Mouse (Mus musculus): Measurements from ENCODE around the gene Acaca.
"Not testable (repeated sequence)": the region's sequence is repeated elsewhere in the genome, so short reads cannot be mapped to it uniquely, and the experiment has no call there.

Acaca gene

DNA sequence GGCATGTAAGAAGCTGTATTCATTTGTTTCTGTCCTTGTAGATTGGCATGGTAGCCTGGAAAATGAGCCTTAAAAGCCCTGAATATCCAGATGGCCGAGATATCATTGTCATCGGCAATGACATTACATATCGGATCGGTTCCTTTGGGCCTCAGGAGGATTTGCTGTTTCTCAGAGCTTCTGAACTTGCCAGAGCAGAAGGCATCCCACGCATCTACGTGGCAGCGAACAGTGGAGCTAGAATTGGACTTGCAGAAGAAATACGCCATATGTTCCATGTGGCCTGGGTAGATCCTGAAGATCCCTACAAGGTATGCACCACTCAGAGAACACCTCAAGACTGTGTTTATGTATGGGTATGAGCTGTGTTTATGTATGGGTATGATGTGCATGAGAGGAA lies 208.8 kb downstream of the Acaca start:
- DNase-seq (ENCODE audit: low spot score): not testable (repeated sequence)

DNA sequence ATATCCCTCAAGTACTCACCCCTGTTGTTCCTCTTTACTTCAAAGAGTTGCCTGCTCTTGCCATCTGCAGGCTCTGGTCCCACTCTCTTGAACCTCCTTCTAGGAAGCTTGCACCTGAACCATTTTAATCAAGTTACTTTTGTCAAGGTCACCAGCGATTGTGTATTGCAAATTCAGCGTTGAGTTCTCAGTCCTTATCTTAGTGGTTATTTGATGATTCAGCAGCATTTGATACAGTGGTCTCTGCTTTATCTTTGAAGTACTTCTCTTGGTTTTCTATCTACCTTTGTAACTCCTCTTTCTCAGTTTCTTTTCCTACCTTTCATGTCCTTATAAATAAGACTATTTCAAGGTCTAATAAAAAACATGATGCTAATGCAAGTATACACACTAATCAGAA lies 211.2 kb downstream of the Acaca start:
- DNase-seq (ENCODE audit: low spot score): no peak

DNA sequence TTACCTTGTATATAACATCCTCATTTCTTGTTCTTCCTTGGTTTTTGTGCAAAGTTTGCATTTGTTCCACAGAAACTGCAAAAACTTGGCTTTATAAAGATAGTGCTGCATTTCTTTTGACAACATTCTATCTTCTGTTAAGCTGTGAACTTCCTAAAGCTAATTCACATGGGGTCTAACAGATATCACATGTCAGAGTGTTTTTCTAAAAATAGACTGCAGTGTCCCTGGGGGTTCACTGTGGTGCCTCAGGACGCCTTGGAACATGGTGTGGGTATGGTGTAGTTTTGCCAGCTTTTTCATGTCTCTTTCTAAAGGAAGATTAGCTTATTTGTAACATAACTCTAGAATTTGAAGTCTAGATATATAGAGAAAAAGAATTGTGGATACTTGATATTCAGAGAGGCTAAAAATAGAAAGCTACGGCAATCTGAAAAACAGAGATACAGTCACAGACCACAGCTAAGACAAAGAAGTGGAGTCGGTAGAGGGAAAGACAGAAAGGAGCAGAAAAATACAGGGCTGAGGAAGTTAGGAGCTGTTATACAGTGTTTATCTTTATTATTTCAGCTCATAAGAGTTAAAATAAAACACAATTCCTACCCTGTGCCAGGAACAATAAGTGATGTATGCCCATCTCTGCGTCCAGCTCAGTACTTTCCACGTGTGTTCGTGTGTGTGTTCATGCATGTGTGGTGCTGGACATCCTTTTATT lies 215.2 kb downstream of the Acaca start:
- DNase-seq (ENCODE audit: low spot score): no peak

DNA sequence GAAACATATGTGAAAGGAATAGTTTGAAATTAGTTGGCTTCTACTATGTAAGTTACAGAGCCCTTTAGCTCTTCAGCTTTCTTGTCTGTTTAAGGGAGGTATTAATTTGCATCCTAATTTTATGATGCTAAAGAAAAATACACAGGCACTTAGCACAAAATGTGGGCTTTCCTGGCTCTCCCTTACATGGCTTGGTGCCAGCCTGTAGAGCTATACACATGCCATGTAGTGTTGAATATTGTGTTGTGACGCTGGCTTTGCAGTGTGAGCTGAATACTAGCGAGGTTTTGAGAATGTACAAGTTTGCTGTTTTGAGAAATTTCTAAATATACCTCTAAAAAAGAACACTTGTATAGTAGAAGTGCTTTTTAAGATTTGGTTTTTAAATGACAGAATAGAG lies 218.3 kb downstream of the Acaca start:
- DNase-seq (ENCODE audit: low spot score): no peak

DNA sequence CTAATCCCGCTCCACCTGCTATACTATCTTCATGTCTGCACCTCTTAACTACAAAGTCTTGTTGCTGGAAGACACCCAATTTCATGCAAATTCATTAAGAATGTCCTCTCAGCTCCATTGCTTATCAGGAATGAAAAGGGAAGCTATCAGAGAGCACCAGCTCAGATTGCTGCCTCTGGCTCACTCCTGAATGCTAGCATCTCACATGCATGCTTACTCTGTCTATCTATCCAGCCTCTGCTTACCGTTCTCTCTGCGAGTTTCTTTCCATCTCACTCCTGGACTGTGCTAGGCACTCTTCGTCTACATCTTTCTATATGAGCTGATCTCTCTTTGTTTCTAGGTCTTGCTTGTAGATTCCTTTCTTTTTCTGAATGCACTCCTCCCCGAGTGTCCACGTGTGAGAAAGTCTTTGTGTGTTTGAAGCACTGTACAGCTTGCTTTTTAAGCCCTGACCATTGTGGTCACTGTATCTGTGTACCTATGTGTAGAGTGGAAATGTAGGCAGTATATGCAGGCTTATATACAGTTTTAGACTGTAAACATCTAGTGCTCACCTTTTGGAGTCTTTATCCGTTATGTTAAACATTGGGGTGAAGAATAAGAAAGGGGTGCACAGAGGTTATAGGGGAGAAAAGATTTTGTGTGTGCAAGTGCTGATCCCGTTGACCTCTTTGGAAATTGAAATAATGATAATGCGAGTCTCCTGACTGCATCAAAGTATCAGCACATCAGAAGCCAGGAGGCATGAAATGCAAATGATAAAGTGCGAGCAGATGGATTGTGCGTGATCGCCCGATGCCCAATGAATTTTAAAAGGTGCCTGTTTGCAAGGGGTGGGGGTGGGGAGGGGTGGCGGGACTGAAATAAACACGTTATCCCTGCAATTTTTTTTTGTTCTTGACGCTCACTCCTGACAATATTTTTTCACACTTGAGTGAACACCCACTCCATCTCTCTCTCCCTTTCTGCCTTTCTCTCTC lies 219.7 kb downstream of the Acaca start:
- no peak for DNase-seq (ENCODE audit: low spot score)

DNA sequence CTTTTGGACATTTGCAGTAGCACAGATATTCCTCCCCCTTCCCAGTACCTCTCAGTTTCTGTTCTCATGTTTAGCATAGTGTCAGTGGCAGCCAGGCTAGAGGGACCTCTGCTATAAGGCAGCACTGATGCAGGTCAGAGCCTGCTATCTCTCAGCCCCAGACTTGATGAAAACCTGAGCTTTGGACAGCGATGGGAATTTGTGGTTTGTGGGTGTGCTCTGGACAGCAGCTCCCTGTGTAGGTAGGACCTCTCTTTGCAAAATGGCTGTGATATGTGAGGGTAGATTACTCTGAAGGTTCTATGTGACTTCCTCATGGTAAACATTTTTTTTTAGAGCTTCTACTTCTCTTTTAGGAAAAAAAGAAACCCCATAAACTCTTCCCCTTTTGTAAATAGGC lies 221.7 kb downstream of the Acaca start:
- no peak for DNase-seq (ENCODE audit: low spot score)

DNA sequence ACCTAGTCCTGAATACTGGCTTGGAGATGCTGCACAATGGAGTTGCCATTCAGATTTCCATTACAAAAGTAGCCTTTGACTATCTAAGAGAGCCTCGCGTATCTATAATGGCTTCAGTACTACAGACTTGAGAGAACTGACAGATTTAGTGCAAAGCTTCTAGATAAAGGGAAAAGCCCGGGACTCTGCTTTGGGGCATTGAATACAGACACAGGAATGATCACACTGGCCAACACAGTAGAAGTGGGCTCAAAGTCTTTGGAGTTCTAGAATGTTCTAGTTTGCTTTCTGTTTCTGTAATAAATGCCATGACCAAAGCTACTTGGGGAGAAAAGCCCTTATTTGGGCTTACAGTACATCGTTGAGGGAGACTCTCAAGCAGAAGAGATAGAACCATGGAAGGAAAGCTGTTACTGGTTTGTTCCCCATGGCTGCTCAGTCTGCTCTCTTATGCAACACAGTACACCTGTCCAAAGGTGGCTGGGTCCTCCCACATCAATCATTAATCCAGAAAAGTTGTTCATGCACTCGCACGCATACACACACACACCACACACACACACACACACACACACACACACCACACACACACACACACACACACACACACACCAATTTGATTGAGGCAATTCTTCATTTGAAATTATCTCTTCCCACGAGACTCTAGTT lies 223.7 kb downstream of the Acaca start:
- DNase-seq (ENCODE audit: low spot score): no peak

DNA sequence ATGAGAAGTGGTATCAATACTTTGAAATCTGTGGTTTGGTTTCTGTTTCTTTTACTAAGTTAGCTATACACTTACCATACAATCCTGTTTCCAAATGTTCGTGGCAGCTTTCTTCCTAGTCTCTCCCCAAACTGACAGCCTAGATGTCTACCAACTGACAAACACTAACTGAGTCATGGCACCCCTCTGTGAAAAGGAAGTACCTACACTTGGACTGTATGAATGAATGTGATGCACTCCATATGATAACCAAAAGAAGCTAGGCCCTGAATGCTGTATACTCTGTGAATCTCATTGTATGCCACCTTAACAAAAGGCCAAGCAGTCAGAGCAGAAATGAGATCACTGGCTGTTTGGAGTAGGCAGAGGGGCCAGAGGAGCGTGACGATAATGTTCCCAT lies 227.8 kb downstream of the Acaca start:
- DNase-seq (ENCODE audit: low spot score): no peak

DNA sequence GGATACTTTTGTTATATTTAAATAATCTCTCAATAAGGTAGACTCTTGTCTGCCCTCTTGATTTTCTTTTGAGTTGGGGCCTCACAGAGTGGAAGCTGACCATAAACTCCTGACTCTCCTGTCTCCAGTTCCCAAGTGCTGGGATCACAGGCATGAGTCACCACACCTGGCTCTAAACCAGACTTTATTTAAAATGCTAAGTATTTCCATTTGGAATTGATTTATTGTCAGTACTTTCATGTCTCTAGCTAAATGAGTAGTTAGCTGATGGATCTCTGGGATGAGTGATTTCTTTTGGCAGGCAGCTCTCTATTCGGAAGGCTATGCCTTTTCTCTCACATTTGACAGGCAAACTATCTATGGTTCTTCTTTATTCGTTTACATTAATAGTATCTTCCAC lies 228.3 kb downstream of the Acaca start:
- DNase-seq (ENCODE audit: low spot score): no peak

DNA sequence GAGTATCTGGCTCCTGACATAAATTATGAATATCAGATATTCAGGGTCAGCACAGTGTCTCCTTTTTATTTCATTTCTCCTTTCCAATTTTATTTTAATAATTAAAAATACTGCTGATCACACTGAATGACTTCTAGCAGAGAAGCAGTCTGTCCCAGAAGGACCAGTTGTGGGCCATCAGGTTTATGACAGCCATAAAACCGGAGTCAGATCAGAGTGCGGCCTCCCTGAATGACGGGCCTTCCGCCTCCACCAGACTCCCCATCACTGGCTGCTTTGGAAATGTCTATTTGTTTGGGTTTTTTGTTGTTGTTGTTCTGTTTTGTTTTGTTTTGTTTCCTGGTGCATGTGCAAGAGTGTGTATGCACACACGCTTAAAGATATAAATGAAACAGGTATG lies 232.1 kb downstream of the Acaca start:
- DNase-seq (ENCODE audit: low spot score): no peak

DNA sequence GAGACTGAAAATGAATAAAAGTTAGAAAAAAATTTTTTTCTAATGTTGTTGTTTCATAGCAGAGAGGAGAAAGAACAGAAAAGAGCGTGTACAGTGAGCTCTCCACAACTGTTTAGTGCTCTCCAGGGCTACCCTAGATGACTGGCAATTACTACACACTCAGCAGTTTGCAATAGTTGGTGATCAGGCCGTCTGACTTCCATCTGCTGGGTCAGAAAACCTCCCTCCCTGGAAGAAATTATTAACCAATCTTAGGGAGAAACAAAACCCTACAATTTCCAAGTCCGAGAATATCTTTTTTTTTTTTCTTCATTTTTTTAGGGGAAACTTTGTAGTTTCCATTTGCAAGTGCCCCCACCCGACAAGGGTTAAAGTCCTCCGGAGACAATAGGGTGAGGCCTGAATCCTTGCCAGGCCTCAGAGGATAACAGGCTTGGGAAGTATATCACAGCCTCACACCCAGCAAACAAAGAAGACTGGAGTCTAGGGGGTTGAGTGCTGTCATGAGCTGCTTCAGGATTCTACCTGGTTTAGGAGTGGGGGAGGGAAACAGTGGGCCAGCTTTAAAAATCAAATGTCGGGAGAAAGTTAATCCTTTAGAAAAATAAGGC lies 233.3 kb downstream of the Acaca start:
- DNase-seq (ENCODE audit: low spot score): no peak

DNA sequence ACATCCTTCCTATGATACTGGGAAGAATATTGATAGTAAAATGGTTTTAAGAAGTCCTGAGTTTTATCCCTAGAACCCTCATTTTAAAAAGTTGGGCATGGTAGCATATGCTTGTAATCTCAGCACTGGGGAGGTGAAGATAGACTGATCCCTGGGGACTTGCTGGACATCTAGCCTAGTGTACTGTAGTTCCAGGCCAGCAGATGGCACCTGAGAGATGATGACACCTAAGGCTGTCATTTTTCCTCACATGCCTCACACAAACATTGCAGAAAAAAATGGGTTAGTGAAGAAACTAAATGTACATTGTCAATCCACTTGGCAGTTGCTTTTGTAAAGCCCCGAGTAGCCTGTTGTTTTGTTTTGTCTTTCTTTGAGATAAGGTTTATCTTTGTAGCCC lies 235.8 kb downstream of the Acaca start:
- DNase-seq (ENCODE audit: low spot score): no peak

DNA sequence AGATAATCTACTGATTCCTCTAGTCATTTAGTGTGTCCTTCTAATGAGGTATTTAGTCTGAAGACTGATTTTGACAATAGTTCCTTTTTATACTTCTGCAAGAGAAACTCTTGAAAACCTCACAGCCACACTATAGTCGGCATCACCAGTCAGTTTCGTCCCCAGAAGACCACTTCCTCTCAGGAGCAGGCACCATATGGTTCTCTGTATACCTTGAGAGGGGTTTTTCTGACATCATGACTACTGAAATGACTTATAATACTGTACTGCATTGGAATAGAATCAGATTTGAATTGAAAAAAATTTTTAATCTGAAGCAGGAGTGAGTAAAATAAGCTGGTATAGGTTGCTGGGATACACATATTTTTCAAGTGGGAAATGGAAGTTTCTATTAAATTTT lies 239.4 kb downstream of the Acaca start:
- DNase-seq (ENCODE audit: low spot score): no peak

DNA sequence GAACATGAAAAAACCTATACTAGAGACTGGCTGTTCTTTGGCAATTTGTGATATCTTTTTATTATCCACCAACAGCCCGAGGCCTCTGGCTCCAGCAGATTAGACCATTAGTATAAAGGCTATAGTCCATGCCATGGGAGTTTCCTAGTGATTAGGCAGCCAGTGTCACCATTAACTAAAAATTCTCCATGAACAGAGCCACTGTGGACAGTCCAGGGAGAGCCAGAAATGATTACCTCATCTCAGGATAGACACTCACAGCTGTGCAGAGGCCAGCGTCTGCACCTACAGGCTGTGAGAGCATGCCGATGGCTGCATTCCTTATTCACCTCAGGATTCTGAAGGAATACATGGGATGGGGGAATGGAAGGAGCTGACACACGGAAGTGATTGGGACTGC lies 243.7 kb downstream of the Acaca start:
- DNase-seq (ENCODE audit: low spot score): no peak

DNA sequence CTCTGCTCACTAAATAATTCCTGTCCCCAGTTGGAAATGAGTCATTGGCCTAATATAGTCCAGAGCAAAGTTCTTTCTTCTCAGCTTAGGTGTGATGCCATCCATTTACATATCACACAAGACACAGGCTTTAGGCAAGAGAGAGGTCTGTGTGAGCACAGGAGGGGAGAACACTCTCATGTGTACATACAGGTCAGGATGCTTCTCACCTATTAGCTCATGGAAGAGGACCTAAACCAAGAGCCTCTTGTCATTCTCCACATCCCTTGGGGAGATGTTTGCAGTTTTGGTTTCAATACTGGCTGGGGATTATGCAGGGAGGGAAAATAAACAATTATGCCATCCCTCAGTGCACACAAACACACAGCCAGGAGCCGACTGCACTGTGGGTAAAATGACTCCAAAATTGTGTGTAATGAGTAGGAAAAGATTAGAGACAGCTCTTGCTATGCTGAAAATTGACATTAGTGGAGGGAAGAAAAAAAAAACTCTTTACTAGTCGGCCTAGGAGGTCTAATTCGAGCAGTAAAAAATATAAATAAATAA lies 246.6 kb downstream of the Acaca start:
- no peak for DNase-seq (ENCODE audit: low spot score)

DNA sequence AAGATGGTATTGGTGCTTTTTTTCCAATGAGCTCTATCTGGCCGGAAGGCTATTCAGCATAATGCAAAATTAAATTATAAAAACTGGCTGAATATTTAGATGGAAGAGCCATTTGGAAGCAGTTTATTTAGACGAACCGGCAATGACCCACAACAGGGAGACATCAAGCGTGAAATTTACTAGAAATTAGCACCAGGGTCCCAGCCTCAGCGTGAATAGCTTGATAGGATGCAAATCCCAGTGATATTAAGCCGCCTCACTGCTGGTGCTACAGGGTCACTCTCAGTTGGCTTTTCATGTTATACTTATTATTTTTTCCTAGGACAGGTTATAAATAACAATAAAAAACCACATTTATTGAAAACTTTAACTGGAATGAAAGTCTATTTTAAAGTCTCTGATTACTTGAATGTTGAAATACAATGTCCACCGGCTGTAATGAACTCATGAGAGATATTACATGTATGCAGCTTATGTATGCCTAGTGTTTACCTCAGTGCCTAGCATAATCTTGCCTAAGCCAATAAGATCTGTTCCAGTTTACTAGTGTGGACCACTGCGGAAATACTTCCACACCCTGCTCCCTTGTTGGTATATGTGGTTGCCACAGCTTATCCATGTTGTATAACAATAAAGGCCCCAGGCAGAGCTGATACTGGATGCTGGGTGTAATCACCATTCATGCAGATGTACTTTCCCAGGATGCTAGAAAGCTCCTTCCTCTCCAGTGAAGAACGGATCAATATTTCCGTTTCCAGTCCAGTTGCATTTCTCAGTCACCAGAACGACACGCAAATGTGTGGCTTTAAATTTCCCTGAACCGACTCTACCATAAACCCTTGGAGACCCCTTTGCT lies 247.3 kb downstream of the Acaca start:
- DNase-seq (ENCODE audit: low spot score): no peak

DNA sequence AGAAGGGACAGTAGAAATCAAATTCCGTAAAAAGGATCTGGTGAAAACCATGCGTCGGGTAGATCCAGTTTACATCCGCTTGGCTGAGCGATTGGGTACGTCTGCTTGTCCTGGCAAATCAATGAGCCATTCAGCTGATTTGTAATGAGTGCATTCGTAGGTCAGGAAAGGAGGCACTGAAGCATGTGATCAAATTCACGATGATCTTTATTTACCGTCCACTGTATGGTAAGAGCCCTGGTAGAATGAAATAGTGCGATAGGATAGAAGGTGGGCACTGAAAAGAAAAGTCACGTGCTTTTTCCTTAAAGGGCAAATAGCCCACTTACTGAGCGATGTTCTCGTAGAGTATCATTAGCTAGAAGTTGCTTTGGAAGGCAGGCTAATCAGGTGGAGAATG lies 253.0 kb downstream of the Acaca start:
- DNase-seq (ENCODE audit: low spot score): no peak

DNA sequence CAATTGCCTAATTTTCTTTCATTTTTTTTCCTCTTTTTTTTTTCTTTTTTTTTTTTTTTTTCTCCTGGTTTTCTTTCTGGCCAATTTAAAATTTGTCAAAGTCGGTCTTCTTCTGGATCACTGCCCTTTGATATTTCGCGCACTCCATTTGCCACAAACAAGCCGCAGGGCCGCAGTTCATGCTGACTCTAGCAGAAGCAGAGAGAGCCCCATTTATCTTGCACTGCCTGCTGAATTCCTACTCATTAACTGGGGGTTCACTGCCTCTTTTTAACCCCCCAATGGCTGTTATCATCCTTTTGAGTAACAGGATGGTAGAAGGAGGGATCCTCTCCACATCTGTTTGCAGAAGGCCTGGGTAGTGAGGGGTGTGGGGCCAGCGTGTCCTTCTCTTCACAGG lies 254.4 kb downstream of the Acaca start:
- no peak for DNase-seq (ENCODE audit: low spot score)

DNA sequence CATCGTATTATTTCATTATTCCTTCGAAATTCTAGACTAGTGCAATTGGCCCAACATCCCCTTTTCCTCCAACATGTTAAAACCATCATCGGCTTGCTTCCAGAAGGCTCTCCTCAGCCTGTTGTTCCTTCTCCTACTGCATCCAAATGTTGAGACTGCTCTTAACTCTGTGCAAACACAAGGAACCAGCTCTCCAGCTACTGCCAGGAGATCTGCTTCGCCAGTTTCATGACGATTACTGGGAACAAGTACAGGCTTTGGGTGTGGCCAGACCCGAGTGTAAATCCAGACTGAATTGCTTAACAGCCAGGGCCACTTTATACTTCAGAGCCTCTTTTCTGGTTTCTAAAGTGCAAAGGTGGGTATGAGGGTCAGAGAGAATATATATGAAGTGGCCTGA lies 259.9 kb downstream of the Acaca start:
- peak; percentile 8 for DNase-seq (ENCODE audit: low spot score)

DNA sequence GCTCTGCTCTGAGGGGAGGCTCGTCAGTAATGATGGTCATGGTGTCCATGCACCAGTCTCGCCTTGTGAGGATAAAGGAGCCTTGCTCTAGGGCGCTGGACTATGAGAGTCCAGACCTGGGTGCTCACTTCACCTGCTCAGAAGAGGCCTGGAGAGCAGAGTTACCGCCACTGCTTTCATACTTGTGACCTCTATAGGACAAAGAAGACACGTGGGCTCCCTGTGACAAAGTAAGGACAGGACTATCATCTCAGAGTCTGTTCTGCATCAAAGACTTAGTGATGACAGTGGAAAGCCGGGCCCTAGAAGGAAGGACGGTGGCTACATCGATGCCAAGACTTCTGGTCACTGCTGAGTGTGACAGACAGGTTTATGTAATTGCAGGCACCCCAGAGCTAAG lies 261.7 kb downstream of the Acaca start:
- no peak for DNase-seq (ENCODE audit: low spot score)

DNA sequence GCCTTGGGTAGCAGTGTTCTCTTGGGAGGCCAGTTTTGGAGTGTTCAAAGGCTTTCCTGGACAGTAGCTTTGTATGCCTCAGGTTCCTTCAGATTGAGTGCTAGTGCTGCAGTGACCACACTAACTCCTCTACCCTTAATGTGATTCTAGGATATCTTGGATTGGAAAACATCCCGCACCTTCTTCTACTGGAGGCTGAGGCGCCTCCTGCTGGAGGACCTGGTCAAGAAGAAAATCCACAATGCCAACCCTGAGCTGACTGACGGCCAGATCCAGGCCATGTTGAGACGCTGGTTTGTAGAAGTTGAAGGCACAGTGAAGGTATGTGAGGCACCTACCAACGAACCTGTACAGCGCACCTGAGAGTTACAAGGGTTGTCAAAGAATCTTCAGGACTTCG lies 262.6 kb downstream of the Acaca start:
- DNase-seq (ENCODE audit: low spot score): not testable (repeated sequence)
